Mouse (Mus musculus): Measurements from ENCODE around the gene Stap1. TPM values are rescaled to one million over a fixed set of nuclear protein-coding genes. Genes with fewer than 3 reads are reported as not detected.

Gene Stap1
- polyA plus RNA-seq (2014; fragmentation: Nextera tagmentation; extraction: Ambion mirVana), result 0.12 and 0.23 TPM in 2 replicates

DNA sequence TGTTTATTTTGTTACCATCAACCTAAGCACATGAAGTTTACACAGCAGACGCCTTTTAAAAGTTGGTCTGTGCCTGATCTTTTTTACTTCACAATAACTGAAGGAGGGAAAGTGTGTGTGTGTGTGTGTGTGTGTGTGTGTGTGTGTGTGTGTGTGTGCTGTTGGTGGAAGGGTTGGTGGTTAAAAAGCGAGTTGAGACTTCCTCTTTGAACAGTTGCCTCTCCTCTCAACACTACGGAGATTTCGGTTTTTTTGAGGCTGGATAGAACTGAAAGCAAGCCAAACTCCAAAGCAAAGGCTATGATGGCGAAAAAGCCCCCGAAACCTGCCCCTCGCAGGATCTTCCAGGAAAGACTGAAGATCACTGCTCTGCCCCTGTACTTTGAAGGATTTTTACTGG lies at the start of gene Stap1:
TSS of gene Stap1 (plus strand) at position 209 of the 400 bp plus-strand sequence.
- Histone ChIP-seq H3K4me1 (ENCODE audit: control insufficient read depth in 2 of 2, insufficient read depth in 2 of 2, low read length in 2 of 2) (no peaks in the 10 kb centered on the region), H3K27ac (replicated peaks in 1 of 2; ENCODE audit: control insufficient read depth in 1 of 2, insufficient read depth in 1 of 2, low read depth in 2 of 2, low read length in 2 of 2) (no peak within 1 kb of the TSS), H3K9ac (ENCODE audit: low read length) (no peak within 1 kb of the TSS), H3K4me2 (ENCODE audit: low read length) (no peak within 1 kb of the TSS), H3K4me3 (ENCODE audit: control insufficient read depth in 1 of 2, insufficient read depth in 1 of 2, low read depth in 1 of 2, low read length in 2 of 2) (no peak within 1 kb of the TSS), H3K27me3 (ENCODE audit: control insufficient read depth, insufficient read depth, low read length) (no peaks in the 10 kb centered on the region), H3K36me3 (ENCODE audit: control insufficient read depth, insufficient read depth, low read length) (no peaks in the 10 kb centered on the region), H3K9me3 (ENCODE audit: control insufficient read depth, low read length) (no peaks in the 10 kb centered on the region)
- 71% methylated on average over 7 of the region's 7 CpGs for WGBS
- no peak for ATAC-seq (ENCODE audit: insufficient number of reproducible peaks, insufficient read depth, low FRiP score, low read depth)

DNA sequence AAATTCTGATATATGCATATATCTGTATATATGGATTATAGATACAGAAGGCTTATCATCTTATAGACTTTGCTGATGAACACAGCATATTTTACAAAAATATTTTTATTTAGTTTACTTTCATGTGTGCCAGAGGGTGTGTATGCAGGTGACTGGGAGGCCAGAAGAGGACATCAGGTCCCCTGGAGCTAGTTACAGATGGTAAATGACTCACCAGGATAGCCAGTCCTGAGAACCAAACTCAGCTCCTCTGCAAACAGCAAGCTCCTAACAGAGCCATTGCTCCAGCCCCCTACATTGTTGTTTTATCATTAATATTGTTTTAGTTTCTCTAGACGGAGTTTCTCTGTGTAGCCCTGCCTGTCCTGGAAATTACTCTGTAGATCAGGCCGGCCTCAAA lies 41.7 kb upstream of the Stap1 start:
- WGBS, result 83% methylated on average over 2 of the region's 2 CpGs
- H3K27me3 ChIP-seq (ENCODE audit: control insufficient read depth, insufficient read depth, low read length), result no peaks in the 10 kb centered on the region

DNA sequence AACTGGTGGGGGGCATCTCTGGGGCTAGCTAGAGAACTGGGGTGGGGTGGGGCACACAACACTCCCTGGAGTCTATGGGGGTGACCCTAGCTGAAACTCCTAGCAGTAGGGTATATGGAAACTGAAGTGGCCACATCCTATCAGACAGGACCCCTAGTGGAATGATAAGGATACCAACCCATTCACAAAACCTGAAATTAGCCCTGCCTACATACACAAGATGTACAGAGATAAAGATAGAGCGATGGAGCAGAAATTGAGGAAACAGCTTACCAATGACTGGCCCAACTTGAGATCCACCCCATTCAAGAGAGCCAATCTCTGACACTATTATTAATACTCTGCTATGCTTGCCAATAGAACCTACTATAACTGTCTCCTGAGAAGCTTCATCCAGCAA lies 8.0 kb upstream of the Stap1 start:
- Histone ChIP-seq H3K36me3 (ENCODE audit: control insufficient read depth, insufficient read depth, low read length) (peaks cover 5% of the 10 kb centered on the region; the same call in 1 of the 2 replicates), H3K27me3 (ENCODE audit: control insufficient read depth, insufficient read depth, low read length) (no peaks in the 10 kb centered on the region), H3K27ac (replicated peaks in 1 of 2; ENCODE audit: control insufficient read depth in 1 of 2, insufficient read depth in 1 of 2, low read depth in 2 of 2, low read length in 2 of 2) (no peak overlapping the region), H3K4me1 (ENCODE audit: control insufficient read depth in 2 of 2, insufficient read depth in 2 of 2, low read length in 2 of 2) (peaks cover 0 to 6% of the 10 kb centered on the region in 2 experiments; a peak in 2 of 4 replicates), H3K4me2 (ENCODE audit: low read length) (peak overlapping the region; percentile 68), H3K9ac (ENCODE audit: low read length) (no peak overlapping the region), H3K4me3 (ENCODE audit: control insufficient read depth in 1 of 2, insufficient read depth in 1 of 2, low read depth in 1 of 2, low read length in 2 of 2) (no peak overlapping the region), H3K9me3 (ENCODE audit: control insufficient read depth, low read length) (no peaks in the 10 kb centered on the region)
- no peak for ATAC-seq (ENCODE audit: insufficient number of reproducible peaks, insufficient read depth, low FRiP score, low read depth)
- 94% methylated on average over 1 of the region's 1 CpGs for WGBS

More for the DNA sequence above, 41.7 kb upstream of the Stap1 start:
- Histone ChIP-seq H3K9me3 (ENCODE audit: control insufficient read depth, low read length) (no peaks in the 10 kb centered on the region), H3K36me3 (ENCODE audit: control insufficient read depth, insufficient read depth, low read length) (peaks cover 70% of the 10 kb centered on the region), H3K27ac (replicated peaks in 1 of 2; ENCODE audit: control insufficient read depth in 1 of 2, insufficient read depth in 1 of 2, low read depth in 2 of 2, low read length in 2 of 2) (no peak overlapping the region), H3K4me1 (ENCODE audit: control insufficient read depth in 2 of 2, insufficient read depth in 2 of 2, low read length in 2 of 2) (no peaks in the 10 kb centered on the region), H3K4me3 (ENCODE audit: control insufficient read depth in 1 of 2, insufficient read depth in 1 of 2, low read depth in 1 of 2, low read length in 2 of 2) (no peak overlapping the region), H3K9ac (ENCODE audit: low read length) (no peak overlapping the region), H3K4me2 (ENCODE audit: low read length) (no peak overlapping the region)
- no peak for ATAC-seq (ENCODE audit: insufficient number of reproducible peaks, insufficient read depth, low FRiP score, low read depth)

DNA sequence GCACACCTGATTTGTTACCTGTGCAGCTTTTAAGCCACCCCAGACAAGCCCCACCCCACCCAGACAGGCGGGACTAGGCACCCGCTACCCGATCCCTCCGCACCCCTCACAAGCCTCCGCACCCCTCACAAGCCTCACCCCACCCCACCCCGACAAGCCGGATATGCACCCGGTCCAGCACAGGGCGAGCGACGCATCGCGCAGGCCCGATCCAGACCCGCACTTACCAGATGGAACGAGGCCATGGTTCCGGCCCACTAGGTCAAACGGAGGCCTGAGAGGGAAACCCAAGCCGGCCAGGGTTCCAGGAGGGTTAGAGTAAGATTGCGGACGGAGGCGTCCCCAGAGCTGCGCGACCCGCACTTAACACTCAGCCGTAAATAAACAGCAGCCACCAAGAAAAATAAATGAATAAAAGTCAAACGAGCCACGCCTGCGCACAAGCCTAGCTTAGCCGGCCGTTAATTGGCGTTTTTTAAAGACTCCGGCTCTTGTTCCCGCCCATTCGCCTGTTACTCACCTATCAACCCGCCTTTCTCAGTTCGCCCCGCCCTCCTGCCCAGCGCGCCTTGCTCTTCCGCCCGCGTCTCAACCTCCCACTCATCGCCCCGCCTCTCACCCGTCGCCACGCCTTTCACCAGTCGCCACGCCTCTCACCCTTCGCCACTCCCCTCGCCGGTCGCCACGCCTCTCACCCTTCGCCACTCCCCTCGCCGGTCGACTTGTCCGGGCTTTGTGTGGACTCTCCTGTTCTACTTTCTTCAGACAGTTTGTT lies 6.3 kb upstream of the Stap1 start, which contains the start of gene Cenpc1:
TSS of gene Cenpc1 (minus strand) at position 483 of the 775 bp plus-strand sequence.
- no peaks in the 10 kb centered on the region for H3K36me3 ChIP-seq (ENCODE audit: control insufficient read depth, insufficient read depth, low read length)
- H3K9ac ChIP-seq (ENCODE audit: low read length), result peak within 1 kb of the TSS; percentile 89
- H3K9me3 ChIP-seq (ENCODE audit: control insufficient read depth, low read length), result no peaks in the 10 kb centered on the region
- under 1% methylated on average over 60 of the region's 60 CpGs for WGBS
- peak within 1 kb of the TSS; percentile 76 to 87 for H3K4me3 ChIP-seq (ENCODE audit: control insufficient read depth in 1 of 2, insufficient read depth in 1 of 2, low read depth in 1 of 2, low read length in 2 of 2)
- peak within 1 kb of the TSS; percentile 84 to 90 for H3K27ac ChIP-seq (replicated peaks in 1 of 2; ENCODE audit: control insufficient read depth in 1 of 2, insufficient read depth in 1 of 2, low read depth in 2 of 2, low read length in 2 of 2)
- no peaks in the 10 kb centered on the region for H3K27me3 ChIP-seq (ENCODE audit: control insufficient read depth, insufficient read depth, low read length)
- peak; percentile 99 for ATAC-seq (ENCODE audit: insufficient number of reproducible peaks, insufficient read depth, low FRiP score, low read depth)
- peak within 1 kb of the TSS; percentile 88 for H3K4me2 ChIP-seq (ENCODE audit: low read length)
- H3K4me1 ChIP-seq (ENCODE audit: control insufficient read depth in 2 of 2, insufficient read depth in 2 of 2, low read length in 2 of 2), result peaks cover 0 to 6% of the 10 kb centered on the region in 2 experiments; a peak in 2 of 4 replicates

DNA sequence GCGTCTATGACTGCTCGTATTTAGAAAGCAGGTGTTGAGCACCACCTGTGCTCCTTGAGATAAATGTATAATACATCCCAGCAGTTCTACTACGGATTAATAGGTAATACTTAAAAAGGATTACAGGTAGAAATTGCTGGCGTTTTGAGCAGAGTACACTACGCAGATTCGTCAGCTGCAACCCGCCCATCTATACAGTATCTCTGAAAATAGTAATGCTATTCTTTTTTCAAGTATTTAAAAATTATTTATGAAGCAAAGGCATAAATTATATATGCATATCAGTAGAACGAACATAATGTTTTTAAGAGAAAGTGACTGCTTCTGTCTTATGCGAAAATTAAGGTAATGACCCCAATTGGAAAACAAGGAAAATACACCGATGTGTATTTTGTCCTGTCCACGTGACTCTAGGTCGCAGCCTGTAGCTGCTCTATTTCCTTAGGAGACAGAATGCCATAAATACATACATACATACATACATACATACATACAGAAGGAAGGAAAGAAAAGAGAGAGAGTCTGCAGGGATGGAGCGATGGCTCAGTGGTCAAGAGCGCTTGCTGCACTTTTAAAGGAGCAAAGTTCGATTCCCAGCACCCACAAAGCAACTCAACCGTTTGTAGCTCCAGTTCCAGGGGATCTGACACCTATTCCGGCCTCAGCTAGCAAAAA lies 5.5 kb upstream of the Stap1 start:
- Histone ChIP-seq H3K9me3 (ENCODE audit: control insufficient read depth, low read length) (no peaks in the 10 kb centered on the region), H3K27ac (replicated peaks in 1 of 2; ENCODE audit: control insufficient read depth in 1 of 2, insufficient read depth in 1 of 2, low read depth in 2 of 2, low read length in 2 of 2) (peak overlapping the region; percentile 39 to 82; a peak in 3 of 4 replicates), H3K27me3 (ENCODE audit: control insufficient read depth, insufficient read depth, low read length) (no peaks in the 10 kb centered on the region), H3K36me3 (ENCODE audit: control insufficient read depth, insufficient read depth, low read length) (no peaks in the 10 kb centered on the region), H3K4me1 (ENCODE audit: control insufficient read depth in 2 of 2, insufficient read depth in 2 of 2, low read length in 2 of 2) (peaks cover 0 to 6% of the 10 kb centered on the region in 2 experiments; a peak in 2 of 4 replicates), H3K4me3 (ENCODE audit: control insufficient read depth in 1 of 2, insufficient read depth in 1 of 2, low read depth in 1 of 2, low read length in 2 of 2) (peak overlapping the region; percentile 76 to 87), H3K9ac (ENCODE audit: low read length) (peak overlapping the region; percentile 67), H3K4me2 (ENCODE audit: low read length) (peak overlapping the region; percentile 88)
- 1% methylated on average over 17 of the region's 17 CpGs for WGBS
- ATAC-seq (ENCODE audit: insufficient number of reproducible peaks, insufficient read depth, low FRiP score, low read depth), result peak; percentile 37

DNA sequence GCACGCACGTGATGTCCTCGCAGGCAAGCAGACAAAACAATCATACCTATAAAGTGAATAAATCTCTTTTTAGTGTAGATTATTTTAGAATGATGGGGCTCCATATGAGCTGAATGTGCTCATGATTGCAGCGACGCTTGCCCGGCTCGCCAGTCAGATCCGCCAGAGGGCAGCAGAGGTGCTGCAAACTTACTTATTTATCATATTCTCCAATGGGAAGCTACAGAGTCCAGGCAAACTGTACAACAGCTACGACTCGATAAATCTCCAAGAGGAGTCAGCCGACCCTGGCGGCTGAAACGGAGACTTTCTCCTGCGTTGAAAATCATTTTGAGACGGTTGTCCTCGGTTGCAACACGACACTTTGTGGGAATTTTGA lies 5.0 kb upstream of the Stap1 start:
- H3K9ac ChIP-seq (ENCODE audit: low read length), result peak overlapping the region; percentile 67
- H3K36me3 ChIP-seq (ENCODE audit: control insufficient read depth, insufficient read depth, low read length), result no peaks in the 10 kb centered on the region
- peaks cover 0 to 6% of the 10 kb centered on the region in 2 experiments; a peak in 2 of 4 replicates for H3K4me1 ChIP-seq (ENCODE audit: control insufficient read depth in 2 of 2, insufficient read depth in 2 of 2, low read length in 2 of 2)
- no peak for ATAC-seq (ENCODE audit: insufficient number of reproducible peaks, insufficient read depth, low FRiP score, low read depth)
- peak overlapping the region in 1 of 2 experiments; percentile 82; a peak in 3 of 4 replicates for H3K27ac ChIP-seq (replicated peaks in 1 of 2; ENCODE audit: control insufficient read depth in 1 of 2, insufficient read depth in 1 of 2, low read depth in 2 of 2, low read length in 2 of 2)
- H3K27me3 ChIP-seq (ENCODE audit: control insufficient read depth, insufficient read depth, low read length), result no peaks in the 10 kb centered on the region
- peak overlapping the region; percentile 88 for H3K4me2 ChIP-seq (ENCODE audit: low read length)
- under 1% methylated on average over 17 of the region's 17 CpGs for WGBS
- H3K9me3 ChIP-seq (ENCODE audit: control insufficient read depth, low read length), result no peaks in the 10 kb centered on the region
- H3K4me3 ChIP-seq (ENCODE audit: control insufficient read depth in 1 of 2, insufficient read depth in 1 of 2, low read depth in 1 of 2, low read length in 2 of 2), result peak overlapping the region; percentile 47 to 87

DNA sequence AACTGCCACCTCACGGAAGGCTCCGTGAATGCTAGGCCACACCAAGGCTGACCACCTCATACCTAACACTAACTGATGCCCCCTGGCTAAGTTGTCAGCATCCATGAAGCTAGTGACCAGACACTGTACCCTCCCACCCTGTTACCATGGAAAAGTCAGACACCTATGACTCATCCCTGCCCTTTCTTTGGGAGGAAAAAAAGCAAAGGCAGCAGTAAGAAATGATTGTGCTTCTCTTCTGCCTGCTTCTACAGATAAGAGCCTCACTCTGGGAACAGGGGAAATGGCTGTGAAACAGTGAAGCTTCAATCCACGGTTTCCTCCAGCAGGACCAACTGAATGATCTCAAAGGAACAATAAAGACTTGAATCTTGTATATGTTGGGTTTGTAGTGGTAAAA lies 3.1 kb upstream of the Stap1 start:
- WGBS, result 49% methylated on average over 3 of the region's 3 CpGs

More for the DNA sequence above, 3.1 kb upstream of the Stap1 start:
- no peaks in the 10 kb centered on the region for H3K9me3 ChIP-seq (ENCODE audit: control insufficient read depth, low read length)
- no peak overlapping the region for H3K4me3 ChIP-seq (ENCODE audit: control insufficient read depth in 1 of 2, insufficient read depth in 1 of 2, low read depth in 1 of 2, low read length in 2 of 2)
- no peak overlapping the region for H3K27ac ChIP-seq (replicated peaks in 1 of 2; ENCODE audit: control insufficient read depth in 1 of 2, insufficient read depth in 1 of 2, low read depth in 2 of 2, low read length in 2 of 2)
- no peak overlapping the region for H3K9ac ChIP-seq (ENCODE audit: low read length)
- H3K27me3 ChIP-seq (ENCODE audit: control insufficient read depth, insufficient read depth, low read length), result no peaks in the 10 kb centered on the region
- no peak overlapping the region for H3K4me2 ChIP-seq (ENCODE audit: low read length)
- H3K4me1 ChIP-seq (ENCODE audit: control insufficient read depth in 2 of 2, insufficient read depth in 2 of 2, low read length in 2 of 2), result peaks cover 0 to 4% of the 10 kb centered on the region in 2 experiments; a peak in 2 of 4 replicates
- no peak for ATAC-seq (ENCODE audit: insufficient number of reproducible peaks, insufficient read depth, low FRiP score, low read depth)
- no peaks in the 10 kb centered on the region for H3K36me3 ChIP-seq (ENCODE audit: control insufficient read depth, insufficient read depth, low read length)

Data from heart, embryonic 14.5 days (tissue).